Mouse (Mus musculus) frontal cortex, adult (tissue): ENCODE measurements at regions not wholly inside any gene's neighbourhood (a gene's known extent, or its start where the extent isn't known, plus 50 kb on each side); places are given as distances from the start of the nearest gene placed in this dataset.
A peak's percentile ranks its signal among the peaks of the same experiment; 100 is the strongest.

Experiments
- ATAC-seq: cut with Nextera tagmentation; 2 replicates; pipeline ENCODE4 v1.9.2; 2017; ENCODE audit warnings: mild to moderate bottlenecking, moderate library complexity, mixed read lengths; ENCODE audit not compliant: low TSS enrichment

GRCm38 (mm10) chr6:99833323-99833722 is 107.1 kb upstream of the Prok2 start:
- ATAC-seq = peak; percentile 89

DNA sequence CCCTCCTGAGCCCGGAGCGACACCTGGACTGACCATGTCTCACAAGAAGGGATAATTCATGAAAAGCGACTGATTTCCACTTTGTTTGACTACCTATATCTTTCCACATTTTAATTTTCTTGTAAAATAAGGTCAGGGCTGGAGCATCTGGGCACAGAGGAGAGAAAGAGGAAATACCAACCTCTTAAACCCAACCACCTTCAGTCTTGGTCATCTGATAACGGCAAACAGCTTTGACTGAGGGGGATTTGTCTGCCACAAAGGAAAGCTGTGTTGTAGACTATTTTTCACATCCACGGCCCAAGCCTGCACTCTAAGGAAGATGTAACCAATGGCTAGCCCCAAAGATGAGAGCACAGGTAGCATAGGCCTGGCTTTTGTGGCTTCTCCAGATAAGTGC is 101.4 kb upstream of the Prok2 start:
- ATAC-seq = no peak

- no peak for ATAC-seq
Observed at GRCm38 (mm10) chr6:99824808-99825207, 98.6 kb upstream of the Prok2 start.

DNA sequence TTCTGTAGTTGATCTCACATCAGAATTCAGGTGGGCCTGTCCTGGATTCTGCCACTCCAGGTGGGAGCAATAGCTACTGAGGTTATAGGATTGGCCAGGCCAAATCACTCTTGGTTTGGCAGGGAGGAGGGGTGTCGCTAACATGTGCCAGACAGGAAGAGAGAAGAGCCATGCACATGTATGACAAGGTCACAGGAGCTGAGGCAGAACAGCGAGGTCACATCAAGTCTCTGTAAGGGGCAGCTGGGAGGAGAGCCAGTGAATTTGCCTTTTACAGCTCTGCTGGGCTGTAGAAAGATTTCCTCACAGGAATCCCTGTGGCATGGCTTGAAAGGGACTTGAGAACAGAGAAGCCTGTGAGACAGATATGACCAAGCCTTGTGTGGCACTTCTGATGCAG is 96.3 kb upstream of the Prok2 start:
- ATAC-seq = no peak

DNA sequence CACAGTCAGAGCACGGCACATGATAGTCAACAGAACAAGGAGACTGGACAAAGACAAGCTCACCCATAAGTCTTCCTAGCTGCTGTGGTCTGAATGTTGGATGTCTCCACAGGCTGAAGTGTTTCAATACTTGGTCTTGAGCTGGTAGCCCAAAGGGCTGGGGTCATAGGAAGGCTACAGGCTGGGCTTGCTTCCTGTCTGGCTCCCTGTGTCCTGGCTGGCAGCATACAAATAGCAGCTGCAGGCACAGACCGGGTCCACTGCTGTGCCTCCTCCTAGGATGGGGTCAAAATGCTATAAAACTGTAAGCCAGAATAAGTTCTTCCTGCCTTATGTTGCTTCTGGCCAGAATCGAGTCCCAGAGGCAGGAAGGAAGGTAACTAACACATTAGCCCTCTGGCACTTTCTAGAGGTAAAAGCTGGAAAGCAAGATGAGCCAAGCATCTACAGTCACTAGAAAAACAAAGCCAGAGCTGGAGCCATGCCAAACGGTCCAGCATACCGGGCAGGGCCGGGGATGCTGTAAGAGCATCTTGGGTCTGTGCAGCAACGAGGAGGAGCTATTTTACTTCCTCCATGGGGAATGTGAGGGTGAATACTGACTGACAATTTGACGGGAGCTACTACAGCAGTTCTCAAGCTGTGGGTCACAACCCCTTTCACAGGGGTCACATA is 93.2 kb upstream of the Prok2 start:
- no peak for ATAC-seq

- ATAC-seq = no peak
Observed at GRCm38 (mm10) chr6:99818486-99818885, 92.3 kb upstream of the Prok2 start.

- ATAC-seq = peak; percentile 59
Observed at GRCm38 (mm10) chr6:99817245-99817644, 91.1 kb upstream of the Prok2 start.

GRCm38 (mm10) chr6:99813102-99813501 is 86.9 kb upstream of the Prok2 start:
- ATAC-seq = no peak

DNA sequence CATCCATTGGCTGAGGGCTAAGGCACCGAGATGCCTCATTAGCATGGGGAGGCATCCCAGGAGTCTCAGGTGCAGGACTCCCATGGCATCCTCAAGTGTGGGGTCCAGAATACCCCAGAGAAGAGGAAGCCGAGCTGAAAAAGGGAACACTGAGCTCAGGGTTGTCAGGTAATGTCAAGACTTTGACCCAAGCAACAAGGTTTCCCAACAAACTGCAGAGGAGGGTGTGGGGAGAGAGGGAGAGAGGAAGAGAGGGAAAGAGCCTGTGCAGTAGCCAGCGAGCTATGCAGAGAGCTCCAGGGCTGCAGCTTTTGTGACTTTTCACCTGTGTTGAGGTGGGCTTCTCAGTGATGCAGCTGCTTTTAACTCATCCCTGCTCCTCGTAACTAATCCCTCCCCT is 85.7 kb upstream of the Prok2 start:
- no peak for ATAC-seq

GRCm38 (mm10) chr6:99810974-99811798 is 85.0 kb upstream of the Prok2 start:
- ATAC-seq = peak; percentile 64; the same call in 1 of the 2 replicates

- no peak for ATAC-seq
Observed at GRCm38 (mm10) chr6:99804905-99805245, 78.7 kb upstream of the Prok2 start.

GRCm38 (mm10) chr6:99803983-99804904 is 78.1 kb upstream of the Prok2 start:
- ATAC-seq = peak; percentile 93

DNA sequence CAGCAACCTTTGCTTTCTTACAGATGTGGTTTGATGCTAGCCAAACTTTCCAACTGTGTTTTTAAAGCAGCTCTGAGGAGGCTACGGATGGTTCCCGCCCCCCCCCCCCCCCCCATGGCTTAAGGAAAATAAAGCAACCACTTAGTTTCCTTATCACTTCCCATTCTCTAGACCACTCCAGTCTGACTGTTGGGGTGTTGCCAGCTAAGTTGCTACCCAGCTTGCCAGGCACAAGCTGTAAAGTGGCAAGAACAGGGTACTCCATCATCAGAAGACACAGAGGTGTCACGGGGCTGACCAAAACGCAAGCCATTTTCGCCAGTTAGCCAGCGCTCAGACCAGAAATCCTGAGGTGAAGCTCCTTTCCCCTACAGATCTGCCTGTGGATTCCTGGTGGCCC is 74.7 kb upstream of the Prok2 start:
- ATAC-seq = no peak

- no peak for ATAC-seq
Observed at GRCm38 (mm10) chr6:99800324-99800723, 74.1 kb upstream of the Prok2 start.

DNA sequence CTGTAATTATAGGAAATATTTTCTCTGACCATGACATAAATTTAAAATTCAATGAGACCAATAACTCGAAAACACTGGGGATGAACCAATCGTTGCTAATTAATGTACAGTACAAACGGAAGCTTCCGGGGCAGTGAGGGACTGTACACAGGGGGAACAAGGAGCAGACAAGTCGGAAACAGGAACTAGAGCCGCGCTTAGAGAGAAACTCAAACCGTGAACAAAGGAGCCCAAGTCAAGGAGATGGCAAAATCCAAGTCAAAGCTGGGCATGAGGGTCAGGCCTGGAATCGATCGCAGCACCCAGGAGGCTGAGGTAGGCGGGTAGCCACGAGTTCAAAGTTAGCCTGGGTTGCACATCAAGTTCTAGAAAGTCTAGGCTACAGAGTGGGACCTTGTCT is 70.2 kb upstream of the Prok2 start:
- no peak for ATAC-seq

DNA sequence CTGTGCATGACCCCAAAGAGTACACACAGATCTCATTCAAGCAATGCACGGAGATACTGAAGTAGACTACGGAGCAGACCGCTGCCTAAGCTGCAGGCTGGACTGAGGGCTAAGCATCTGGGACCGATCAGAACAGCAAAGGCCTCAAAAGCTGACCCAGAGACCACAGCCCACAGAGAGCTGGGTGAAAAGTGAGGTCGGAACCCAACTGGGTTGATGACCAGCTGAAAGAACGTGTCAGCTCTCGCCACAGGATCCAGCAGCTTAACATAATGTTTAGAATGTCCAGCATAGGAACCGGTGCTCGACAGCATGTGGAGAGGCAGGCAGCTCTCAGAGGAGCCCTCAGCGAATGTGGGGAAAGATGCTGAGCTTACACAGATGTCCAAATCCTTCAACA is 67.4 kb upstream of the Prok2 start:
- no peak for ATAC-seq

GRCm38 (mm10) chr6:99792353-99792752 is 66.2 kb upstream of the Prok2 start:
- no peak for ATAC-seq

DNA sequence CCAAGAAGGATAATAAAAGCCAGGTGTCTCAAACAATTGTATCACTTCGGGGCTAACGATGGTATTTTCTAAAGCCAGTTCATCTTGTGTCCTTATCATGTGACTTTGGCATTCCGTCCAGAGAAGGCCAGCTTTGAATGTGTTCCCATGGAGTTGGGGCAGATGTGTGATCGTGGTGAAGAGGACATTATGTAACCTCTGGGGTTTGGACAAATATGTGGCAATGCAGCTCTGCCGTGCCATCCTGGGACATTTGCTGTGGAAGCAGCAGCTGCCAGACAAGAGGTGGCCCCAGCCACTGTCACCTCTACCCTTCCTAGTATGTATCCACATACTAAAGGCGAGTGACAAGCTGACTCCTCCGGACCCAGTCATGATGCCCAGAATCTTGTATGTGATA is 60.8 kb upstream of the Prok2 start:
- no peak for ATAC-seq

GRCm38 (mm10) chr6:99785212-99785611 is 59.0 kb upstream of the Prok2 start:
- ATAC-seq = no peak

DNA sequence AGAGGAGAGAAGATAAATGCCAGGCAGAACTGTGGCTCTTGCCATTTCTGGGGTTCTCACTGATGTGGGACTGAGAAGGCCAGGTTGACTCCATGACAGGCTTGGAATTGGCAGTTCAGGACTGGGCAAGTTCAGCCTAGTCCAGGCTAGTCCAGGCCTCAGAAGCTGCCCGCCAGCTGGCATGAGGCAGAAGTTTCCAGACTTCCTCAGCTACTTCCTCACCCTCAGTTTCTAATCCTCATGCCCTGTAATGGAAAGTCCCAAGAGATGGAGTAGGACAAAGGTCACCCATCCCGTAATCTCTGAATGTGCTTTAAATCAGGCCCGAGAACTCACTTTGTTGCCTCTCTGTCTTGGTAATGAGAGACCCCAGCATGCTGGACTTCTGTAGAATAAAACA is 58.6 kb upstream of the Prok2 start:
- ATAC-seq = no peak

DNA sequence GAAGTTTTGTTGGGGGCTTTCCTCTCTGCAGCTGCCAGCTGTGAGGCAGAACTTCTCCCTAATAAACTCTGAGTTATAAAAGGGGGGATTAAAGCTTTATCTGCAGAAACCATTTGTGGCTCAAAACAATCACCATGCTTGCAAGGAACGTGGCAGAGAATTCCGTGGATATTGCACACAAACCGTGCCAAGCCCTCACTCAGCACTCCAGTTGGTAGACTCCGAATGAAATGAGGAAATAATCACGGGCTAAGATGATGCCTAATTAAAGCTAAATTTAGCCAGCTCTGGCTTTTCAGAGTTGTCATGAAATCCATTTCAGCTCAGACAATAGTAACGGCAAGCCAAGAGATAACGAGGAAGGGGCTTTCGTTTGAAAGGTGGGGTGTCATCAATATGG is 58.1 kb upstream of the Prok2 start:
- ATAC-seq = peak; percentile 41; the same call in 1 of the 2 replicates

DNA sequence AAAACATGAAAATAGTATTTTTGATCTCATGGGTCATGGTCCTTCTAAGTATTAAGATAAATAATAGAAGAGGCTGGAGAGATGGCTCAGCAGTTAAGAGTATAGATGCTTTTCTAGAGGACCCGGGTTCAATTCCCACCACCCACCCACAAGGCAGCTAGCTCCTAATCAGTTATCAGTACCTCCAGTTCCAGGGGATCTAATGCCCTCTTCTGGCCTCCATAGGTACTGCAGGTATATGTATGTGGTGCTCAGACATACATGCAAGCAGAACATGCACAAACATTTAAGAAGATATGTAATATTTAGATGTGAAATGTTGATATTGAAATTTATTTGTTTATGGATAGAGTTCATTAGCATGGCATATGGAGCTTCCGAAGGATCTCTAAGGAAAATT is 56.8 kb upstream of the Prok2 start:
- no peak for ATAC-seq
